Mouse (Mus musculus) liver, embryonic 11.5 days (tissue): ENCODE data around the gene Olfr455. TPM values are rescaled to one million over a fixed set of nuclear protein-coding genes. Genes with fewer than 3 reads are reported as not detected.

Experiments used
- ATAC-seq: fragments of 200-750 bp; cut with Nextera tagmentation; replicated peaks from 2 replicates; pipeline ENCODE4 v1.8.0; 2017; ENCODE audit warnings: moderate number of reproducible peaks, mild to moderate bottlenecking, moderate TSS enrichment, moderate library complexity; ENCODE audit not compliant: low FRiP score
- DNase-seq: peaks from one replicate; pipeline ENCODE4 v3.0.0-alpha.2; 2017; ENCODE audit warnings: low spot score
- H3K27ac ChIP-seq: fragments of 300-500 bp; sonication (generic); 2 replicates; pipeline ENCODE4 v1.5.1; 2014; ENCODE audit warnings: mild to moderate bottlenecking, low read depth, low read length, control low read depth
- H3K27me3 ChIP-seq: fragments of 300-500 bp; sonication (generic); replicated peaks from 2 replicates; pipeline ENCODE4 v1.6.1; 2014; ENCODE audit warnings: low read length, mixed read lengths; ENCODE audit not compliant: control insufficient read depth, insufficient read depth
- H3K36me3 ChIP-seq: fragments of 300-500 bp; sonication (generic); 2 replicates; pipeline ENCODE4 v1.6.1; 2014; ENCODE audit warnings: mild to moderate bottlenecking, low read length, moderate library complexity, mixed read lengths; ENCODE audit not compliant: control insufficient read depth, insufficient read depth
- H3K4me1 ChIP-seq: fragments of 300-500 bp; sonication (generic); replicated peaks from 2 replicates; pipeline ENCODE4 v1.6.1; 2014; ENCODE audit warnings: low read length, mixed read lengths; ENCODE audit not compliant: control insufficient read depth, insufficient read depth
- H3K4me2 ChIP-seq: fragments of 300-500 bp; sonication (generic); 2 replicates; pipeline ENCODE4 v1.6.1; 2014; ENCODE audit warnings: mild to moderate bottlenecking, control low read depth, moderate library complexity
- H3K4me3 ChIP-seq: fragments of 300-500 bp; sonication (generic); 2 replicates; pipeline ENCODE4 v1.5.1; 2014; ENCODE audit warnings: low read depth, low read length, control low read depth
- H3K9ac ChIP-seq: fragments of 300-500 bp; sonication (generic); 2 replicates; pipeline ENCODE4 v1.6.1; 2014; ENCODE audit warnings: low read depth, low read length, control low read depth
- H3K9me3 ChIP-seq: fragments of 300-500 bp; sonication (generic); 2 replicates; pipeline ENCODE4 v1.6.1; 2016; ENCODE audit warnings: low read length, inconsistent platforms, mixed read lengths; ENCODE audit not compliant: control insufficient read depth
- WGBS: fragments of 180-500 bp; shearing (Covaris S2); extraction: QIAGEN DNeasy Blood & Tissue Kit; methylation state at CpG from one replicate; pipeline ENCODE4 v1.1.7; 2014; 5-methylcytosine and 5-hydroxymethylcytosine counted together
- polyA plus RNA-seq: library from polyadenylated mRNA; unstranded; fragments of >200 nt; fragmentation: Nextera tagmentation; extraction: Ambion mirVana; gene quantifications from 2 replicates; pipeline ENCODE4 v1.2.1, GENCODE M21; 2014

The Olfr455 gene
- polyA plus RNA-seq, 1 experiment from 2014 or later, result not detected

DNA sequence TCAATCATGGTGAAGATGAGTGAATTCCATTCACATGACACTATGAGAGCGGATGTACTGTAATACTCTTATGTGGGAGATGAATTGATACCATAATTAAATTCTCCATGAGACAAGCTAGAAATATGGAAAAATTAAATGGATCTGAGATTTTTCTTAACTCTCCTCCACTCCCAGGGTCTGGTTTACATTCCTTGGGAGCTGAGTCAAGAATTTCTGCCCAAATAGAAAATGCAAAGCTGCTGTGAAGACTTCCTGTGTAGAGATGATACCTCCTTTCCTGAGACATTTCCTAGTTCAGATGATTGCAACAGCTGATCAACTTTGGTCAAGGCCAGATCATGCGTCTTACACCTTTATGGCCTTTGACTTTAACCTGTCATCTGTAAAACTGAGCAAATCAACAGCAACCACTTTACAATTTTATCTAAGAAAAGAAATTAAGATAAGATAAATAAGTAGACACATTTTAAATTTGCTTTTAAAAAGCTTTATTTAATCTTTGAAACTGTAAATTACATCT lies 18.8 kb upstream of the Olfr455 start:
- H3K4me2 ChIP-seq, result no peak overlapping the region
- H3K27ac ChIP-seq, result no peak overlapping the region
- no peaks in the 10 kb centered on the region for H3K4me1 ChIP-seq
- H3K36me3 ChIP-seq, result no peaks in the 10 kb centered on the region
- H3K4me3 ChIP-seq, result no peak overlapping the region
- DNase-seq (no peak), ATAC-seq (no peak)
- no peaks in the 10 kb centered on the region for H3K27me3 ChIP-seq
- 73% methylated on average over 2 of the region's 2 CpGs for WGBS
- H3K9ac ChIP-seq, result no peak overlapping the region
- no peaks in the 10 kb centered on the region for H3K9me3 ChIP-seq

DNA sequence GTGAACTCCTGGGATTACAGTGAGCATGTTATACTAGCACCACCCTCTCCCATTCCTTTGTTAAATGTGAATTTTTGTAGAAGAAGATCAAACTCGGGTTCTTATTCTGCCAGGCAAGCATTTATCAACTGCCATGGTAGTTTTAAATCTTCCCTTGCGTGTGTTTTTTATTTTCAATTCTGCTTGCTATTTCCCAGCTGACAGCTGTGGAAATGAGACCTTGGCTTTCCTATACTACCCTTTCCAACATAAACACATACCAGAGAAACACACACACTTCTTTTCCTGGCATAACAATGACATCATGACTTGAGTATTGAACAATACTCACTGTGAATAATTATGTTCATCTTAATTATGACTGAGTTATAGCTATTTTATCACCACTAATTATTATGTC lies 14.9 kb upstream of the Olfr455 start:
- H3K9ac ChIP-seq, result no peak overlapping the region
- no peaks in the 10 kb centered on the region for H3K27me3 ChIP-seq
- ATAC-seq (no peak), DNase-seq (no peak)
- no peak overlapping the region for H3K27ac ChIP-seq
- no peak overlapping the region for H3K4me2 ChIP-seq
- H3K9me3 ChIP-seq, result no peaks in the 10 kb centered on the region
- no peaks in the 10 kb centered on the region for H3K4me1 ChIP-seq
- H3K4me3 ChIP-seq, result no peak overlapping the region
- H3K36me3 ChIP-seq, result no peaks in the 10 kb centered on the region
- 64% methylated on average over 2 of the region's 2 CpGs for WGBS

DNA sequence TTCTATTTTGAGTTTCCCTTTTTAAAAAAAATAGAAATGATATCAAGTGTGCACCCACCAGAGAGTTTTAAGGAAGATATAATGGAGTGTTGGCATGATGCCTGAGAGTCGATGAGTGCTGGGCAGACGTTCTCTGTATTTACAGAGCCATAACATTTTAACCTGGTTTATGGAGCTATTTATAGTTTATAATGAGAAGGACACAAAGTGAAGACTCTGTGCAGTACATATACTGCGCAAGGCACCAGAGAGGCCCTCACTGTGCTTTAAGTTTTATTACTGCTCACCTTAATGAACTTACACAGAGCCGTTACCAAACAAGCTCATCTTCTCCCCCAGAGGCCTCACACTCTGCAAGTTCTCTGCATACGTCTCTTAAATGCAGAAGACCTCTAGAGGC lies 13.5 kb upstream of the Olfr455 start:
- no peak overlapping the region for H3K27ac ChIP-seq
- no peaks in the 10 kb centered on the region for H3K36me3 ChIP-seq
- 74% methylated on average over 5 of the region's 5 CpGs for WGBS
- H3K4me3 ChIP-seq, result no peak overlapping the region
- H3K9ac ChIP-seq, result no peak overlapping the region
- no peak overlapping the region for H3K4me2 ChIP-seq
- no peaks in the 10 kb centered on the region for H3K27me3 ChIP-seq
- no peaks in the 10 kb centered on the region for H3K4me1 ChIP-seq
- no peak for ATAC-seq
- no peak for DNase-seq
- no peaks in the 10 kb centered on the region for H3K9me3 ChIP-seq

DNA sequence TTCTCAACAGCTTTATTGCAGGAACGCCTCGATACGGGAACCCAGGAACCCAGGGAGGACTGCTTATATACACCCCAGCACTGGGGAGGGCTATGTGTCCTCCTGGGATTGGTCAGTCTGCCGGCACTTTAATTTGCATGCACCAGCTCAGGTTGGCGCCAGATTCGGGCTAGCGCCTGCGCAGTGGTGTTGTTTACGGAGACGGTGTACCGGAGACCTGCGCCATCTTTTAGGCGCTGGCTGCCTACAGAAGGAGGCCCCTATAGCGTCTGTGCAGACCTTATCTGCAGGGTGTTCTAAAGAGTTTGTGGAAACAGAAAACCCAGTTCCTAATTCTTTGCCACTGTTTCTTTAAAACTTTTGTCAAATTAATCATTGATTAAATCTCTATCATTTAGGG lies 11.3 kb upstream of the Olfr455 start:
- no peak overlapping the region for H3K9ac ChIP-seq
- H3K9me3 ChIP-seq, result no peaks in the 10 kb centered on the region
- no peaks in the 10 kb centered on the region for H3K36me3 ChIP-seq
- WGBS, result 94% methylated on average over 14 of the region's 14 CpGs
- no peaks in the 10 kb centered on the region for H3K4me1 ChIP-seq
- H3K27ac ChIP-seq, result no peak overlapping the region
- no peak overlapping the region for H3K4me3 ChIP-seq
- DNase-seq, result no peak
- H3K4me2 ChIP-seq, result no peak overlapping the region
- H3K27me3 ChIP-seq, result no peaks in the 10 kb centered on the region
- no peak for ATAC-seq

DNA sequence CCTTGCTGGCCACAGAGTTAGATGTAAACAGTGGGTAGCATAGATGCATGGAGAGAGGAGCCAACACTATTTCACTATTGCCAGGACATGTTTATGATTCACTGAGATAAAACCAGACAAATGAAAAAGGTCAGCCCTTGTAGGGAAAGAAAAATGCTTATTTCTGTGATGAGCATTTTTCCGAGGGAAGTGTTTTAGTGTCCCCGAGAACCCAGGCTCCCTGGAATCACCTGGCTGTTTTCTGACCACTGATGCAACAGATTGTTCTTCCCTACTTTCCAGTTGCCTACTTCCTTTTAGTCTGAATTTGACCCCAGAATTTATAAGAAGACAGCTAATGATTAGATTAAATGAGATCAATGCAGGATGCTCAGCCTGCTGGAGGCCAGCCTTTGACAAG lies 1.2 kb downstream of the Olfr455 start:
- Histone ChIP-seq H3K27me3 (no peaks in the 10 kb centered on the region), H3K9me3 (no peaks in the 10 kb centered on the region), H3K27ac (no peak overlapping the region), H3K4me1 (no peaks in the 10 kb centered on the region), H3K4me3 (no peak overlapping the region), H3K9ac (no peak overlapping the region), H3K36me3 (no peaks in the 10 kb centered on the region), H3K4me2 (no peak overlapping the region)
- ATAC-seq (no peak), DNase-seq (no peak)
- 78% methylated on average over 2 of the region's 2 CpGs for WGBS

DNA sequence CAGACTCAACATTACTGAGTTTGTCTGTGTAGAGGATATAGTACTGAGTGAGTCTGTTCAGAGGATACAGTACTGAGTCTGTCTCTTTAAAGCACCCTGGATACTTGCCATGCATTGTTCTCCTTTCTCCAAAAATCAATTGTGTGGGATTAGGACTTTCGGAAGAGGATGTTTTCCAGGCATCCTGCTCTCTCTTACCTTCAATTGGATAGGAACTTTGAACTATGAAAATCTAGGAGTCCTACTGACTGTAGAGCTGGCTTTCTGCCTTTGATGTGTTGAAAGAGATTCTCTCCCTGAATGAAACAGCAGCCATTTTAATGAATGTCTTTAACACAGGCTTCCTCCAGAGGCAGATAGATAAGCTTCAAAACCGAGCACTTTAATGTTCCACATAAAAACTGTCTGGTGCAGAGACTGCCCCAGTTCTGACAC lies 1.9 kb downstream of the Olfr455 start:
- Histone ChIP-seq H3K4me1 (no peaks in the 10 kb centered on the region), H3K9me3 (no peaks in the 10 kb centered on the region), H3K4me3 (no peak overlapping the region), H3K27ac (no peak overlapping the region), H3K27me3 (no peaks in the 10 kb centered on the region), H3K4me2 (no peak overlapping the region), H3K9ac (no peak overlapping the region), H3K36me3 (no peaks in the 10 kb centered on the region)
- WGBS, result 43% methylated on average over 2 of the region's 2 CpGs
- no peak for ATAC-seq
- DNase-seq, result no peak

DNA sequence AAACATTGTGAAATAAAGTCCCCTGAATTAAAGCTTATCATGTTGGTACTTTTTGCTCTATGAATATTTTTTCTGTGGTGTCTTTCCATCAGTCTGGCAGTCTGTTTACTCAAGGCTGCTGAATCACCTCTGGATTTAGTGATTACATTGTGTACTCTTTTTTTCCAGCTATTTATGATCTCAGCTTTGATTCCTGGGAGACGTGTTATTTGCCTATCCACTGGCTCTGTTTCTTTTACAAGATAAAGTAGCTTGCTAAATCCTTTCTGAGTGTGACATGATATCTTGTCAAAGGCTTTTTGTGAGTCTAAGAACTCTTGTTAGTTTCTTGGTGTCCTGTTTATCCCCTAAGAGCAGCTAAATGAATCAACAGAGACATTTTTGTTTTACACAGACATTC lies 2.5 kb downstream of the Olfr455 start:
- WGBS, result 44% methylated on average over 1 of the region's 1 CpGs

DNA sequence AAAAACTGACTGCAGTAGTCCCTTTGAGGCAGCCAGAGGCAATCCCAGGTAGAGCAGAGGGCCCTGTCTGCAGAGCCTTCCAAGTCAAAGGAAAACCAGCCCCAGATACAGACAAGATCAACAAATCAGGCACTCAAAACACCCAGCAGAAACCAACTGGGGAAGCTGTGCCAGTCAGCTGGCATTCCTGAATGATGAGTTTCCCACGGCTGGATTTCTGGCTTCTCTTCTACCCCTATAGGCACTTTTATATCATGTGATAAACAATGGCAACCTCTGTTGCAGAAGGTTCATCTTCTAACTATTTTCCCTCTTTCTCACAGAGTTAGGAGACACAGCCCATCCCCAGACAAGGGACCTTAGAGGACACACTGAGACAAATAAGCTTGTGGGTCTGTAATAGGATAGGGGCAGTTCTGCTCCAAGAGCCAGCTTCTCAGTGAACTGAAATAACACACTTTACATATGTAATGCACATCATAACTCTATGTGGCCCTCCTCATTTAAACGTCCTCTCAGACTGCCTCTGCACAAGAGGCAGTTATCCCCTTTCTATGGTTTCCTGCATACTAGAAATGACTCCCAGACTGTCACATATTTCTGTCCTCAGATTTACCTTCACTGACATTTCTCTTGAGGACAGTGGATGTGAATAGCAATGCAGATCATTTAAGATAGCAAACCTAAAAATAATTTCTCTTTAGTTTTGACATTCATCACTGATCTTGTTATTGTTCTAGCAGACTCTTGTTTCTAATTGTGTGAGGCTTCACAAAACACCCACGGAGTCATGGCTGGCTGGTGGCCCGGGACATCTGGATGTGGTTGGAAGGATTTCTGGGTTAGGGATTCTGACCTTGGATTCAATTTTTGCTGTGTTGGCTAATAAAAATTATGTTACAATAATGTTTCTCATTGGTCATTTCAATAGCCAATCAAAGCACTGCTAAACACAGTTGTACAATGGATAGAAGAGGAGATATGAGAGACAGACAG lies 5.1 kb downstream of the Olfr455 start:
- DNase-seq (no peak), ATAC-seq (no peak)
- H3K4me1 ChIP-seq, result no peaks in the 10 kb centered on the region
- H3K27ac ChIP-seq, result no peak overlapping the region
- no peaks in the 10 kb centered on the region for H3K9me3 ChIP-seq
- 59% methylated on average over 4 of the region's 4 CpGs for WGBS
- no peaks in the 10 kb centered on the region for H3K36me3 ChIP-seq
- no peak overlapping the region for H3K9ac ChIP-seq
- H3K4me2 ChIP-seq, result no peak overlapping the region
- no peaks in the 10 kb centered on the region for H3K27me3 ChIP-seq
- H3K4me3 ChIP-seq, result no peak overlapping the region

More for the DNA sequence above, 2.5 kb downstream of the Olfr455 start:
- ATAC-seq (no peak), DNase-seq (no peak)
- Histone ChIP-seq H3K4me1 (no peaks in the 10 kb centered on the region), H3K27me3 (no peaks in the 10 kb centered on the region), H3K9me3 (no peaks in the 10 kb centered on the region), H3K27ac (no peak overlapping the region), H3K36me3 (no peaks in the 10 kb centered on the region), H3K9ac (no peak overlapping the region), H3K4me2 (no peak overlapping the region), H3K4me3 (no peak overlapping the region)

DNA sequence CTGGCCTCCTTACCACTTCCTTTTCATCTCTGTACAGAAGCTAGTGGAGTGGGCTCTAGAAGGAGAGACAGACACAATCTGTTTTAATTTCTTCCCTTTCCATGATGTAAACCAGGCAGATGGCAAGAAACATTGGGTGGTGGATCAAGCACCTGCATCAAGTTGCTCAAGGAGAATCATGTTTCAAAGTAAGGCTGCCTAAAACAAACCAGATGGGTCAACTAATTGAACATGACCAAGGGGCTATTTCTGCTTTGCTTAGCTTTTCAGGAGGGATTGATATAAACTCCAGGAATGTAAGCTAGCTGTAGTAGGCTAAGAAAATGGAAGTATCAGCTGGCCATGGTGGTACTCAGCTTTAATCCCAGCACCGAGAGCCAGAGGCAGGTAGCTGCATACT lies 6.7 kb downstream of the Olfr455 start:
- WGBS, result 76% methylated on average over 1 of the region's 1 CpGs
- no peak overlapping the region for H3K27ac ChIP-seq
- H3K9me3 ChIP-seq, result no peaks in the 10 kb centered on the region
- no peaks in the 10 kb centered on the region for H3K36me3 ChIP-seq
- no peak overlapping the region for H3K9ac ChIP-seq
- H3K4me3 ChIP-seq, result no peak overlapping the region
- DNase-seq, result no peak
- no peaks in the 10 kb centered on the region for H3K4me1 ChIP-seq
- H3K4me2 ChIP-seq, result no peak overlapping the region
- no peak for ATAC-seq
- no peaks in the 10 kb centered on the region for H3K27me3 ChIP-seq
